Mouse (Mus musculus): ENCODE measurements around the gene Hopx.

Gene Hopx

GRCm38 (mm10) chr5:77131879-77132278 is 17.0 kb upstream of the Hopx start:
- DNase-seq = no peak

GRCm38 (mm10) chr5:77130310-77131020 is 15.5 kb upstream of the Hopx start:
- no peak for DNase-seq

- no peak for DNase-seq
Observed at GRCm38 (mm10) chr5:77129907-77130306, 15.0 kb upstream of the Hopx start.

GRCm38 (mm10) chr5:77128854-77129253 is 13.9 kb upstream of the Hopx start:
- DNase-seq = no peak

- DNase-seq = no peak
Observed at GRCm38 (mm10) chr5:77126415-77126968, 11.6 kb upstream of the Hopx start.

- no peak for DNase-seq
Observed at GRCm38 (mm10) chr5:77124817-77125283, 9.9 kb upstream of the Hopx start.

GRCm38 (mm10) chr5:77124165-77124564 is 9.2 kb upstream of the Hopx start:
- no peak for DNase-seq

GRCm38 (mm10) chr5:77123597-77123996 is 8.7 kb upstream of the Hopx start:
- DNase-seq = no peak

- no peak for DNase-seq
Observed at GRCm38 (mm10) chr5:77122254-77123192, 7.6 kb upstream of the Hopx start.

- DNase-seq = no peak
Observed at GRCm38 (mm10) chr5:77120701-77121100, 5.8 kb upstream of the Hopx start.

GRCm38 (mm10) chr5:77119475-77120422 is 4.8 kb upstream of the Hopx start:
- DNase-seq = no peak

- DNase-seq = no peak
Observed at GRCm38 (mm10) chr5:77115732-77116131, 811 bp upstream of the Hopx start.

GRCm38 (mm10) chr5:77113773-77114172 is 1.1 kb downstream of the Hopx start:
- DNase-seq = no peak

- no peak for DNase-seq
Observed at GRCm38 (mm10) chr5:77112066-77112465, 2.9 kb downstream of the Hopx start.

- no peak for DNase-seq
Observed at GRCm38 (mm10) chr5:77109814-77110213, 5.1 kb downstream of the Hopx start.

GRCm38 (mm10) chr5:77108806-77109205 is 6.1 kb downstream of the Hopx start:
- no peak for DNase-seq

GRCm38 (mm10) chr5:77107146-77107822 is 7.6 kb downstream of the Hopx start:
- no peak for DNase-seq

- no peak for DNase-seq
Observed at GRCm38 (mm10) chr5:77102522-77103365, 12.2 kb downstream of the Hopx start.

- no peak for DNase-seq
Observed at GRCm38 (mm10) chr5:77100691-77101090, 14.2 kb downstream of the Hopx start.

GRCm38 (mm10) chr5:77099997-77100380 is 14.9 kb downstream of the Hopx start:
- no peak for DNase-seq
